Mouse (Mus musculus): Measurements from ENCODE around the gene Rnf157.

Gene Rnf157

GRCm38 (mm10) chr11:116336393-116336792, 76.4 kb downstream of the Rnf157 start:
- DNase-seq (ENCODE audit: low read depth, low spot score): no peak

- peak; percentile 95 for DNase-seq (ENCODE audit: low read depth, low spot score)
Measured at GRCm38 (mm10) chr11:116335244-116336036, 77.4 kb downstream of the Rnf157 start, which contains the start of gene Foxj1. Gene Foxj1 (minus strand): TSS chr11:116335399.

GRCm38 (mm10) chr11:116334417-116334782, 78.4 kb downstream of the Rnf157 start:
- DNase-seq (ENCODE audit: low read depth, low spot score): no peak

- DNase-seq (ENCODE audit: low read depth, low spot score): no peak
Measured at GRCm38 (mm10) chr11:116333526-116334416, 79.1 kb downstream of the Rnf157 start.

GRCm38 (mm10) chr11:116332983-116333270, 79.9 kb downstream of the Rnf157 start:
- no peak for DNase-seq (ENCODE audit: low read depth, low spot score)

GRCm38 (mm10) chr11:116332232-116332982, 80.4 kb downstream of the Rnf157 start:
- peak; percentile 91 for DNase-seq (ENCODE audit: low read depth, low spot score)

- peak; percentile 82 for DNase-seq (ENCODE audit: low read depth, low spot score)
Measured at GRCm38 (mm10) chr11:116330211-116330518, 82.7 kb downstream of the Rnf157 start.

- DNase-seq (ENCODE audit: low read depth, low spot score): no peak
Measured at GRCm38 (mm10) chr11:116329314-116330210, 83.3 kb downstream of the Rnf157 start.

- no peak for DNase-seq (ENCODE audit: low read depth, low spot score)
Measured at GRCm38 (mm10) chr11:116326963-116327603, 85.7 kb downstream of the Rnf157 start.

GRCm38 (mm10) chr11:116318719-116319659, 93.8 kb downstream of the Rnf157 start:
- peak; percentile 78 for DNase-seq (ENCODE audit: low read depth, low spot score)

GRCm38 (mm10) chr11:116312359-116312758, 100.5 kb downstream of the Rnf157 start:
- DNase-seq (ENCODE audit: low read depth, low spot score): no peak

GRCm38 (mm10) chr11:116311169-116311568, 101.7 kb downstream of the Rnf157 start:
- DNase-seq (ENCODE audit: low read depth, low spot score): peak; percentile 72

- DNase-seq (ENCODE audit: low read depth, low spot score): no peak
Measured at GRCm38 (mm10) chr11:116309601-116310000, 103.2 kb downstream of the Rnf157 start.

- DNase-seq (ENCODE audit: low read depth, low spot score): no peak
Measured at GRCm38 (mm10) chr11:116307762-116308531, 104.9 kb downstream of the Rnf157 start.

- no peak for DNase-seq (ENCODE audit: low read depth, low spot score)
Measured at GRCm38 (mm10) chr11:116307019-116307725, 105.7 kb downstream of the Rnf157 start, which contains the start of gene Exoc7. Gene Exoc7 (minus strand): TSS chr11:116307233.

GRCm38 (mm10) chr11:116306126-116306982, 106.5 kb downstream of the Rnf157 start:
- peak; percentile 97 for DNase-seq (ENCODE audit: low read depth, low spot score)

GRCm38 (mm10) chr11:116305423-116305822, 107.4 kb downstream of the Rnf157 start:
- no peak for DNase-seq (ENCODE audit: low read depth, low spot score)
